Mouse (Mus musculus) ovary, postnatal 14 days (tissue): ENCODE data around the gene Slc35b2.

Source experiments
- DNase-seq: peaks from one replicate; pipeline ENCODE4 v3.0.0; 2022; ENCODE audit warnings: low spot score

Slc35b2 gene

DNA sequence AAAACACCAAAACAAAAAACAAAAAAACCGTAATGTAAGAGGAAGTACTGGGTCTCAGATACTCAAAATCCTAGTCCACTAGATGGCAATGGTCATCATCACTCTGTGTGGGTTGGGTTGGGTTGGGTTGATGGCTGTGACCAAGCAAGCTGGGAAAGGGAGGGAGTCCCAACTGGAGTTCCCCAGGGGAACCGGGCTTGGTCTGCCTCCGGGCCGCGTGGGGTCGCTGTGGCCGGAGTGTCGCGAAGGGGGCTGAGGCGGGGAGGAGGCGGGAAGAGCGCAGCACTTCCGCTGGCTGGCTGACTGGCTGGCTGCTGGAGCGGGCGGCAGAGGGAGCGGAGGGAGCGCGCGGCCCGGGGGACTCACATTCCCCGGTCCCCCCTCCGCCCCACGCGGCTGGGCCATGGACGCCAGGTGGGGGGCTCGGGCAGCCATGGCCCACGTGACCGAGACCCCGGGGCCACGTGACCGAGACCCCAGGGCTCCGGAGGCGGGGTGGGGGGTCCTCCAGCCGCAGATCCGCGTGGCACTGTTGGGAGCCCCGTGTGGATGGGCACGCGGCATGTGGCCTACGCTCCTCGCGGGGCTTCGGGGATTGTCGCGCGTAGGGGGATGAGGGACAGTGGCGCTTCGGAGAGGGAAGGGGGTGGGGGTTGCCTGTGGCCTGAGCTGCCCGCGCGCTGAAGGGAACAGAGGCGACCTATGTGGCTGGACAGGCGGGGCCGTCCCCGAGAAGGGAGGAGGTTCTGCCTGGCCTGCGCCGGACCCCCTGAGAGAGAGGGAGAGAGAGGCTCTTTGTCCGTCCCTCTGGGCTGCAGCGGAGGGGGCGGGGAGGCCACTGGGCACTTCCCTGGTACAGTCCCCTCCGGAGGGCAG is at the start of gene Slc35b2:
TSS of gene Slc35b2 (plus strand) at position 220 of the 876 bp plus-strand sequence.
- peak; percentile 93 for DNase-seq

DNA sequence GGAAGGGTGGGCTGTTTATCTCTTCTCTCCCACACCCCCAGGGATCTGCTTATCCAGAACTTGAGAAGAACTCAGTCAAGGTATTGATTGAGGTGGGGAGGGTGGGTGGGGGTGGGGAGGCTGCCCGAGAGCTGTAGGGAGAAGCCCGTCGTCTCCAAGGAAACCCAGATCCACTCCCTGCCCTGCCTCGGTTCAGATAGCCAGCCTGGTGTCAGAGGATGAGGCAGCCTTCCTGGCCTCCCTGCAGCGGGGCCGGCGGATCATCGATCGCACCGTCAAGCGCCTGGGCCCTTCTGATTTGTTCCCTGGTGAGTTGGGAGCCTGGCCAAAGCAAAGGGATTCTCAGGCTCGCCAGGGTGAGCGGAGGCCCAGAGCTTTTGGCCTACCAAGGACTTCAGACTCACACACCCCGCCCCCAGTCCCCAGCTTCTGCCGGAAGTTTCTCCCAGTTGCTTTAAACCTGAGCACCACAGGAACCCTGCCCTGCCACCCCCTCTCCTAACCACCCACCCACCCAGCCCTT is 48.4 kb upstream of the Slc35b2 start:
- no peak for DNase-seq

- DNase-seq, result no peak
Observed at GRCm38 (mm10) chr17:45515806-45516205, 47.9 kb upstream of the Slc35b2 start.

GRCm38 (mm10) chr17:45516488-45516887 is 47.2 kb upstream of the Slc35b2 start:
- DNase-seq, result peak; percentile 70

GRCm38 (mm10) chr17:45517135-45517534 is 46.5 kb upstream of the Slc35b2 start:
- DNase-seq, result no peak

GRCm38 (mm10) chr17:45517549-45518215 is 46.0 kb upstream of the Slc35b2 start:
- DNase-seq, result no peak

GRCm38 (mm10) chr17:45518766-45519475 is 44.8 kb upstream of the Slc35b2 start:
- no peak for DNase-seq

DNA sequence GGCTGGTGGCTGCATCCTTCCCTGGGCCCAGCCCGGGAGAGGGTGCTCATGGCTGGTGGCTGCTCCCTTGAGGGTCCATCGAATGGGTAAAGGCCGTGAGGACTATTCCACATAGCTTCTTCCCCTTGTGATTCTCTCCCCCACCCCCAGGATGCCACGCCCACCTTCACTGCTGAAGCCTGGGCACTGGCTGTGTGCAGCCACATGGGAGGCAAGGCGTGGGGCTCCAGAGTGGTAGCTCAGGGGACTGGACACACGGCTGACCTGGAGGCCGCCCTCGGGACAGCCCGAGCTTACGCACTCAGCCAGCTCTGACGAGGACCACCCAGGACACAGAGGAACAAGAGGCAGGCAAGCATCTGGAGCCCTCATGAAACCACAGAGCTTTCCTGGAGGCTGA is 43.5 kb upstream of the Slc35b2 start:
- DNase-seq, result no peak

DNA sequence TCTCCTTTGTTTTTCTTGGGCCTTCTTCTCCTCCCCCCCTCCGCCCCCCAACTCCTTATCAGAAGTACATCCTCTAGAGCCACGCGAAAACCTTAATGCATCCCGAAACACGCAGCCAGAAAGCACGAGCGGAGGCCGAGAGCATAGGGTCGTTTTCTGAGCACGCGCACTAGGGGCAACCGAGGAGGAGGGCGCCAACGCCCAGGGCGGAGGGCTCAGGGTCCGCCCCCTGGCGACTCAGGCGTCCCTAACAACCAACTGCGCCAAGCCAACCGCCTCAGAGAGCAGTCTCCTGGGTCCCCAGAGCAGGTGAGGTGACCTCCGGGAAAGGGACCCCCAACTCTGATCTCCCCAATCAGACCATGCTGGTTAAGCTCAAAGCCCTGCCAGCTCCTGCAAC is 40.4 kb upstream of the Slc35b2 start, which contains the start of gene Tcte1:
TSS of gene Tcte1 (plus strand) at position 172 of the 400 bp plus-strand sequence.
- DNase-seq, result no peak

GRCm38 (mm10) chr17:45524961-45525360 is 38.7 kb upstream of the Slc35b2 start:
- DNase-seq, result no peak

GRCm38 (mm10) chr17:45526571-45526970 is 37.1 kb upstream of the Slc35b2 start:
- no peak for DNase-seq

- DNase-seq, result no peak
Observed at GRCm38 (mm10) chr17:45530346-45530782, 33.3 kb upstream of the Slc35b2 start.

DNA sequence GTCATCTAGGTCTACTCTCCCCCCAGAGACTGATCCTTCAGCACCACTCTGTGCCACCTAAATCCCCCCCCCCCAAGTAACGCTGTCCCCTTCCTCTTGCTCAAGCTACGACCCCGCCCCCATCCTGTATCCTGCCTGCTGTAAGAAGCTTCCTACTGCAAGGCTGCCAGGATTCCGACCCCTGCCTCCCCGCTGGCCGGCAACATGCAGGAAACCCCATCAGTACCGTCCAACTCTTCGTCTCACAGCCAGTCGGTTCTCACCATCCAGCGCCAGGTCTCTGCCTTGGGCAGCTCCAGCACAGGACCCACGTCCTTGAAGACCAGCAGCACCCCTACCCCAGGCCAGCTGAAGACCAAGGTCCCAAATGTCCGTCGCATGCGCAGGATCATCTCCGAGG is 30.8 kb upstream of the Slc35b2 start:
- no peak for DNase-seq

DNA sequence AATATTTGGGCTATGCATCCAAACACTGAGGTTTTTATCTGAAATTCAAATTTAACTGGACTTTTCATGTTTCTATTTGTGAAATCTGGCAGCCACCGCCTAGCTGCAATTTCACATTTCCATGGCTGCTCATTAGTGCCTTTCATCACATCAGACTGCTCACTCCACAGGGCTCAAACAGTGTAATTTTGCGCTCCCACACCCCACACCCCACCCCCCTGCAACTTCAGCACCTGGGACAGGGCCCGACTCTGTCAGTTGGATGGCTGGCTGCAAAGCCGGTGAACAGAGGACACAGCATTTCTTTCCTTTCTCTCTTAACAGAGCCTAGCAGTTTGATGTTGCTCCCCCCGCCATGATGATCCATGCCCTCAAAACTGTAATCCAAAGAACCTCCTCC is 27.4 kb upstream of the Slc35b2 start:
- no peak for DNase-seq

GRCm38 (mm10) chr17:45538394-45538793 is 25.3 kb upstream of the Slc35b2 start:
- no peak for DNase-seq

- no peak for DNase-seq
Observed at GRCm38 (mm10) chr17:45539664-45540063, 24.0 kb upstream of the Slc35b2 start.

DNA sequence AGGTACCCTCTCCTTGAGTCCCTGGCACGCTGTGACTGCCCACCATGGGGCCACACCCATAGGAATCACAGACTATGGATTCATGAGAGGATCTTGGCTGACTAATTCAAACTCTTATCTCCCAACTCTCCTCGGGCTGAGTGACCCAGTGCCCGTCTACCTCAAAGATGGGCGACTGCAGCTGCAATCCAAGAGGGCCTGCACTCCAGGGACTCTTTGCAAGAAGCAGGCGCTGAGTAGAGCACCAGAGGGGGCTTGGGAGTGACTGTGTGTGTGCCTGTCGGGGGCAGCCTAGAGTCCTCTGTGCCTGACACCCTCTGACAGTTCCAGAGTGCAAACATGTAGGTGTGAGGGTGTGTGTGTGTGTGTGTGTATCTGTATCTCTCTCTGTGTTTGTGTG is 21.5 kb upstream of the Slc35b2 start:
- DNase-seq, result no peak

DNA sequence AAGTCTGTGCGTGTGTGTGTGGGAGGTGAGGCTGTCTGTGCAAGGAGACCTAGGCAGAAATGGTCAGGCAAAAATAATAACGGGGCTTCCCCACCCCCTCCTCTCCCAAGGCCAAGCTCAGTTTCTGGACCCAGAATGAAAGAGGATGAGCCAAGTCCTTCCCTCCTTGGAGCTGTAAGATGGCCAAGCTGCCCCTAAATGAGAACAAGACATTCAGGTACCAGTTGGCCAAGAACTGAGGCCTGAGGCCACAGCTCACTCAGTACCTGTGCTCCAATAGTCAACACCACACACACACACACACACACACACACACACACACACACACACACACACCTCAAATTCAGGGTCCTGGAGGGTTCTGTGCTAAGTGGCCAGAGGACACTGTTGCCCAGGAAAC is 21.0 kb upstream of the Slc35b2 start:
- no peak for DNase-seq

DNA sequence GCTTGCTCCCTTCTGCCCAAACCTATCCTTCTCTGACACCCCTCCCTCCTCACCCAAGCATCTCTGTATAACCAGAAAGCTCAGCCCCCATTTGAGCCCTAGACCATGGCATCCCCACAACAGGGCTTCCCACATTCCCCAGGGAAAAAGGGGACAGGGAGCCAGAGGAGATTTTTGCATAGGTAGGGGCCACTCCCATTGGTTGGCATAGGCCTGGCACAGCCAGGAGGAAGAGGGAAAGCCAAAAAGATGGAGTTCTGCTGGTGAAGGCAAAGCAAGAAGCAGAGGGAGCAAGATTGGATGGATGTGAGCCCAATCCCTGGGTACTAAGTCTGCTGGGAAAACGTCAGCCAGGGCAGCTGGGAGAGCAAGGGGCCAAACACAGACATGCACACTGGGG is 20.6 kb upstream of the Slc35b2 start:
- no peak for DNase-seq

- no peak for DNase-seq
Observed at GRCm38 (mm10) chr17:45544001-45544872, 19.4 kb upstream of the Slc35b2 start.

GRCm38 (mm10) chr17:45544873-45545277 is 18.8 kb upstream of the Slc35b2 start:
- no peak for DNase-seq
